ENCODE assay signal across 9 mouse cellular contexts in the genomic region with DNA sequence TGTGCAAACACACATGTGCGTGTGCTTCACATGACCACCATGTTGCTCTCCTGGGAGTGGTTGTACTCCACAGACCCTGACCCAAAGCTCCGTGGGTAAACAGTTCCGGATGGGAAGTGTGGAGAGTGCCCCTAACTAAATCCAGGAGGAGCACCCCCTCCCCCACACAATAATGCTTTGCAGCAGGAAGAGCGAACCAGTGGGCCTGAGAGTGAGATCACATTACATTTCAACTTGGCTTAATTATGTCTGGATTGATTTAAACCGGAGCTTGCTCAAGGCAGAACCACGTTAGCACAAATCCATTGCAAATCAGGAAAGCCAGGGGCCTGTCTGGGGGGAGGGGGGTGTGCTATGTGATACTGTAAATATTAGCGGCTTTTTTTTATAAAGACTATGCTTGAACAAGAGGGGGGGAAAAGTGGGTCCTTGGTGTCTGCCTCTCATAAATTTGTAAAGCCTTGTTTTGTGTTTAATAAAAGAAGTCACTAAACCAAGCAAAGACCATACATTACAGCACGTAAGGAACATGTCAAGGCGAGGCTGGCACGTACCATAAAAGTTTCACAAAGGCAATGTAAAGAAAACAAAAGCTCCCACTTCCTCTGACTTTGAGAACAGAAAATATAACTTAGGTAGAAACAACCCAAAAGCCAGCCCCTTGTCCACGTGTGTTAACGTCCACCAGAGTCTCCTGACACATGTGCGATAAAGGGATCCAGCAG.
A peak's percentile ranks its signal among the peaks of the same experiment; 100 is the strongest.
DNase-seq lines count a peak whose midpoint lies in the region; ATAC-seq and TF ChIP-seq lines count a peak whose summit lies in the region.
"Had no signal": no experiment of that assay in that cellular context is flagged by ENCODE, and none has a peak within 500 bp of the region (broad histone marks: within the 10 kb centered on the region; RNA-seq: fewer than 3 reads in every experiment).

No protein-coding gene starts in this region.

- 40% methylated on average over 13 of the region's 13 CpGs for WGBS in lung, embryonic 15.5 days
- WGBS in embryonic facial prominence, embryonic 15.5 days, result 13% methylated on average over 13 of the region's 13 CpGs
- WGBS in limb, embryonic 10.5 days, result 22% methylated on average over 13 of the region's 13 CpGs
- WGBS in neural tube, embryonic 15.5 days, result 56% methylated on average over 13 of the region's 13 CpGs

- H3K27me3 ChIP-seq in lung, embryonic 15.5 days, result no peaks in the 10 kb centered on the region
- H3K27me3 ChIP-seq in embryonic facial prominence, embryonic 15.5 days, result no peaks in the 10 kb centered on the region
- no peaks in the 10 kb centered on the region for H3K27me3 ChIP-seq in limb, embryonic 10.5 days (ENCODE audit: low read depth, poor library complexity, severe bottlenecking)
- H3K27me3 ChIP-seq in neural tube, embryonic 15.5 days (replicated peaks), result no peaks in the 10 kb centered on the region
- H3K27me3 ChIP-seq: liver, embryonic 15.5 days had no signal

- peak overlapping the region; percentile 83 for H3K27ac ChIP-seq in lung, embryonic 15.5 days
- H3K27ac ChIP-seq in embryonic facial prominence, embryonic 15.5 days (replicated peaks), result peak overlapping the region; percentile 89
- H3K27ac ChIP-seq in limb, embryonic 10.5 days, result peak overlapping the region; percentile 90
- 0 out of 2 replicates have a peak overlapping the region, but pooled peaks have one; percentile 15 for H3K27ac ChIP-seq in neural tube, embryonic 15.5 days (replicated peaks)
- no peak overlapping the region for H3K27ac ChIP-seq in left cerebral cortex, adult 2 months
- H3K27ac ChIP-seq: liver, embryonic 15.5 days had no signal

- intact Hi-C loops in left cerebral cortex, adult 2 months (cut with DNase I), result no loop called here

- H3K9ac ChIP-seq in lung, embryonic 15.5 days, result no peak overlapping the region
- H3K9ac ChIP-seq in embryonic facial prominence, embryonic 15.5 days, result no peak overlapping the region
- H3K9ac ChIP-seq in neural tube, embryonic 15.5 days (replicated peaks), result no peak overlapping the region
- H3K9ac ChIP-seq: liver, embryonic 15.5 days had no signal

- no peak for TF ChIP-seq CTCF in left cerebral cortex, adult 2 months (IDR thresholded peaks at IDR 0.05)

- no peaks in the 10 kb centered on the region for H3K9me3 ChIP-seq in lung, embryonic 15.5 days
- no peaks in the 10 kb centered on the region for H3K9me3 ChIP-seq in embryonic facial prominence, embryonic 15.5 days (replicated peaks)
- H3K9me3 ChIP-seq in limb, embryonic 10.5 days (replicated peaks), result no peaks in the 10 kb centered on the region
- H3K9me3 ChIP-seq in neural tube, embryonic 15.5 days (replicated peaks), result no peaks in the 10 kb centered on the region
- H3K9me3 ChIP-seq: liver, embryonic 15.5 days had no signal

- H3K4me2 ChIP-seq in lung, embryonic 15.5 days, result no peak overlapping the region
- H3K4me2 ChIP-seq in embryonic facial prominence, embryonic 15.5 days (replicated peaks), result no peak overlapping the region
- no peak overlapping the region for H3K4me2 ChIP-seq in neural tube, embryonic 15.5 days
- H3K4me2 ChIP-seq: liver, embryonic 15.5 days had no signal

- H3K36me3 ChIP-seq in lung, embryonic 15.5 days, result peaks cover 50% of the 10 kb centered on the region
- H3K36me3 ChIP-seq in embryonic facial prominence, embryonic 15.5 days, result peaks cover 32% of the 10 kb centered on the region
- H3K36me3 ChIP-seq in limb, embryonic 10.5 days, result peaks cover 72% of the 10 kb centered on the region
- peaks cover 50% of the 10 kb centered on the region for H3K36me3 ChIP-seq in neural tube, embryonic 15.5 days

- peaks cover 25% of the 10 kb centered on the region for H3K4me1 ChIP-seq in lung, embryonic 15.5 days
- H3K4me1 ChIP-seq in embryonic facial prominence, embryonic 15.5 days, result peaks cover 60% of the 10 kb centered on the region
- peaks cover 73% of the 10 kb centered on the region for H3K4me1 ChIP-seq in limb, embryonic 10.5 days
- peaks cover 19% of the 10 kb centered on the region for H3K4me1 ChIP-seq in neural tube, embryonic 15.5 days

- no peak for DNase-seq in lung, postnatal 25 days (ENCODE audit: low spot score)
- peak; percentile 87 for DNase-seq in limb, embryonic 10.5 days (ENCODE audit: low spot score)
- DNase-seq in left cerebral cortex, adult 2 months (ENCODE audit: extremely low spot score in 1 of 2, low spot score in 2 of 2), result no peak
- no peak for DNase-seq in testis, postnatal 14 days (ENCODE audit: low spot score)
- DNase-seq: adrenal gland, postnatal 25 days had no signal

- ATAC-seq in lung, embryonic 15.5 days (ENCODE audit: borderline replicate concordance, extremely low read depth, low FRiP score, low TSS enrichment), result peak; percentile 71; the same call in 1 of the 2 replicates
- ATAC-seq in embryonic facial prominence, embryonic 15.5 days (ENCODE audit: insufficient number of reproducible peaks, low FRiP score, low TSS enrichment, low read depth), result peak; percentile 84
- peak; percentile 23; the same call in 1 of the 2 replicates for ATAC-seq in neural tube, embryonic 15.5 days (ENCODE audit: low FRiP score)

- no peak overlapping the region for H3K4me3 ChIP-seq in lung, embryonic 15.5 days
- H3K4me3 ChIP-seq in embryonic facial prominence, embryonic 15.5 days (replicated peaks), result no peak overlapping the region
- no peak overlapping the region for H3K4me3 ChIP-seq in limb, embryonic 10.5 days
- H3K4me3 ChIP-seq in neural tube, embryonic 15.5 days (replicated peaks), result no peak overlapping the region
- no peak overlapping the region for H3K4me3 ChIP-seq in left cerebral cortex, adult 2 months
- H3K4me3 ChIP-seq: liver, embryonic 15.5 days had no signal

Comparison
In these comparisons a context has a peak if more than half of its experiments do, and no peak if none do; other contexts are left out.
1. ATAC-seq: peak in every context shown above with its lines; median percentile 84 in embryonic facial prominence, embryonic 15.5 days; 71 in lung, embryonic 15.5 days; 23 in neural tube, embryonic 15.5 days.